Mouse (Mus musculus) forebrain, embryonic 10.5 days (tissue): ENCODE measurements around the gene Ghr. TPM values are rescaled to one million over a fixed set of nuclear protein-coding genes. Genes with fewer than 3 reads are reported as not detected.
A peak's percentile ranks its signal among the peaks of the same experiment; 100 is the strongest.

Experiments used
- DNase-seq: peaks from one replicate; pipeline ENCODE4 v3.0.0-alpha.2; 2017; ENCODE audit warnings: low spot score; ENCODE audit errors: extremely low spot score
- H3K27ac ChIP-seq: fragments of 300-500 bp; sonication (generic); 2 replicates; pipeline ENCODE4 v1.5.1; 2016; ENCODE audit warnings: mild to moderate bottlenecking
- H3K27me3 ChIP-seq: fragments of 300-500 bp; sonication (generic); 2 replicates; pipeline ENCODE4 v1.6.1; 2016; ENCODE audit warnings: mild to moderate bottlenecking; ENCODE audit not compliant: poor library complexity, severe bottlenecking
- H3K36me3 ChIP-seq: fragments of 300-500 bp; sonication (generic); replicated peaks from 2 replicates; pipeline ENCODE4 v1.6.1; 2016; ENCODE audit warnings: mild to moderate bottlenecking, moderate library complexity
- H3K4me1 ChIP-seq: fragments of 300-500 bp; sonication (generic); 2 replicates; pipeline ENCODE4 v1.6.1; 2016
- H3K4me3 ChIP-seq: fragments of 300-500 bp; sonication (generic); 2 replicates; pipeline ENCODE4 v1.5.1; 2016; ENCODE audit warnings: mild to moderate bottlenecking, moderate library complexity
- H3K9me3 ChIP-seq: fragments of 300-500 bp; sonication (generic); 2 replicates; pipeline ENCODE4 v1.6.1; 2016; ENCODE audit warnings: mild to moderate bottlenecking, moderate library complexity
- WGBS: fragments of 180-500 bp; shearing (Covaris S2); methylation state at CpG from one replicate; pipeline ENCODE4 v1.1.7; 2016; 5-methylcytosine and 5-hydroxymethylcytosine counted together
- polyA plus RNA-seq: library from polyadenylated mRNA; unstranded; fragments of >200 nt; fragmentation: Nextera tagmentation; extraction: Ambion mirVana; gene quantifications from 2 replicates; pipeline ENCODE4 v1.2.1, GENCODE M21; 2016

Gene Ghr
- 5.7 and 6.3 TPM in 2 replicates for polyA plus RNA-seq

- Histone ChIP-seq H3K27me3 (no peaks in the 10 kb centered on the region), H3K4me3 (peak within 1 kb of the TSS; percentile 72), H3K9me3 (no peaks in the 10 kb centered on the region), H3K4me1 (peaks cover 7% of the 10 kb centered on the region), H3K36me3 (no peaks in the 10 kb centered on the region), H3K27ac (peak within 1 kb of the TSS; percentile 93)
- peak; percentile 81 for DNase-seq
- under 1% methylated on average over 48 of the region's 52 CpGs for WGBS
These were observed at the start of gene Ghr for GRCm38 (mm10) chr15:3582807-3583636. Gene Ghr (minus strand): TSS chr15:3583492.

- DNase-seq: no peak
- Histone ChIP-seq H3K27me3 (no peaks in the 10 kb centered on the region), H3K36me3 (no peaks in the 10 kb centered on the region), H3K4me3 (no peak overlapping the region), H3K27ac (no peak overlapping the region), H3K9me3 (no peaks in the 10 kb centered on the region), H3K4me1 (no peaks in the 10 kb centered on the region)
These were observed 39.5 kb upstream of the Ghr start for GRCm38 (mm10) chr15:3622746-3623145.

GRCm38 (mm10) chr15:3620368-3620767 is 37.1 kb upstream of the Ghr start:
- no peaks in the 10 kb centered on the region for H3K9me3 ChIP-seq
- no peak overlapping the region for H3K27ac ChIP-seq
- no peaks in the 10 kb centered on the region for H3K27me3 ChIP-seq
- DNase-seq: no peak
- no peak overlapping the region for H3K4me3 ChIP-seq
- H3K36me3 ChIP-seq: no peaks in the 10 kb centered on the region
- no peaks in the 10 kb centered on the region for H3K4me1 ChIP-seq
- 91% methylated on average over 3 of the region's 3 CpGs for WGBS

- H3K9me3 ChIP-seq: no peaks in the 10 kb centered on the region
- H3K27ac ChIP-seq: no peak overlapping the region
- DNase-seq: no peak
- no peaks in the 10 kb centered on the region for H3K27me3 ChIP-seq
- WGBS: 88% methylated on average over 3 of the region's 3 CpGs
- H3K4me1 ChIP-seq: no peaks in the 10 kb centered on the region
- H3K4me3 ChIP-seq: no peak overlapping the region
- H3K36me3 ChIP-seq: no peaks in the 10 kb centered on the region
These were observed 35.0 kb upstream of the Ghr start for GRCm38 (mm10) chr15:3618311-3618710.

- no peaks in the 10 kb centered on the region for H3K27me3 ChIP-seq
- H3K4me1 ChIP-seq: no peaks in the 10 kb centered on the region
- no peak overlapping the region for H3K4me3 ChIP-seq
- H3K36me3 ChIP-seq: no peaks in the 10 kb centered on the region
- H3K27ac ChIP-seq: no peak overlapping the region
- H3K9me3 ChIP-seq: no peaks in the 10 kb centered on the region
- DNase-seq: no peak
These were observed 28.7 kb upstream of the Ghr start for GRCm38 (mm10) chr15:3611961-3612360.

GRCm38 (mm10) chr15:3607951-3608350 is 24.7 kb upstream of the Ghr start:
- Histone ChIP-seq H3K27ac (no peak overlapping the region), H3K4me1 (no peaks in the 10 kb centered on the region), H3K36me3 (no peaks in the 10 kb centered on the region), H3K27me3 (no peaks in the 10 kb centered on the region), H3K4me3 (no peak overlapping the region), H3K9me3 (no peaks in the 10 kb centered on the region)
- 87% methylated on average over 3 of the region's 3 CpGs for WGBS
- no peak for DNase-seq

- WGBS: 95% methylated on average over 2 of the region's 2 CpGs
- no peaks in the 10 kb centered on the region for H3K9me3 ChIP-seq
These were observed 18.8 kb upstream of the Ghr start for GRCm38 (mm10) chr15:3602098-3602486.

GRCm38 (mm10) chr15:3601422-3602097 is 18.3 kb upstream of the Ghr start:
- 79% methylated on average over 4 of the region's 4 CpGs for WGBS
- no peak overlapping the region for H3K4me3 ChIP-seq
- no peak overlapping the region for H3K27ac ChIP-seq
- no peaks in the 10 kb centered on the region for H3K4me1 ChIP-seq
- no peaks in the 10 kb centered on the region for H3K36me3 ChIP-seq
- no peak for DNase-seq
- H3K27me3 ChIP-seq: no peaks in the 10 kb centered on the region
- no peaks in the 10 kb centered on the region for H3K9me3 ChIP-seq

More at GRCm38 (mm10) chr15:3602098-3602486, 18.8 kb upstream of the Ghr start:
- H3K4me1 ChIP-seq: no peaks in the 10 kb centered on the region
- H3K27me3 ChIP-seq: no peaks in the 10 kb centered on the region
- no peak for DNase-seq
- H3K4me3 ChIP-seq: no peak overlapping the region
- no peak overlapping the region for H3K27ac ChIP-seq
- H3K36me3 ChIP-seq: no peaks in the 10 kb centered on the region

- DNase-seq: no peak
These were observed 4.6 kb upstream of the Ghr start for GRCm38 (mm10) chr15:3587879-3588278.

GRCm38 (mm10) chr15:3584361-3584760 is 1.1 kb upstream of the Ghr start:
- no peak for DNase-seq
- Histone ChIP-seq H3K9me3 (no peaks in the 10 kb centered on the region), H3K27ac (no peak overlapping the region), H3K4me1 (peaks cover 7% of the 10 kb centered on the region), H3K27me3 (no peaks in the 10 kb centered on the region), H3K4me3 (no peak overlapping the region), H3K36me3 (no peaks in the 10 kb centered on the region)
- 73% methylated on average over 4 of the region's 4 CpGs for WGBS

More at GRCm38 (mm10) chr15:3587879-3588278, 4.6 kb upstream of the Ghr start:
- Histone ChIP-seq H3K27ac (no peak overlapping the region), H3K4me1 (no peaks in the 10 kb centered on the region), H3K27me3 (no peaks in the 10 kb centered on the region), H3K9me3 (no peaks in the 10 kb centered on the region), H3K4me3 (no peak overlapping the region), H3K36me3 (no peaks in the 10 kb centered on the region)
- WGBS: 80% methylated on average over 2 of the region's 2 CpGs

- Histone ChIP-seq H3K27ac (peak overlapping the region; percentile 75), H3K4me1 (peaks cover 7% of the 10 kb centered on the region)
- WGBS: 8% methylated on average over 34 of the region's 34 CpGs
These were observed 1.2 kb downstream of the Ghr start for GRCm38 (mm10) chr15:3581861-3582806.

GRCm38 (mm10) chr15:3581337-3581736 is 2.0 kb downstream of the Ghr start:
- Histone ChIP-seq H3K36me3 (no peaks in the 10 kb centered on the region), H3K27me3 (no peaks in the 10 kb centered on the region), H3K4me1 (peaks cover 7% of the 10 kb centered on the region), H3K27ac (no peak overlapping the region), H3K4me3 (peak overlapping the region; percentile 72), H3K9me3 (no peaks in the 10 kb centered on the region)
- no peak for DNase-seq
- WGBS: 56% methylated on average over 3 of the region's 3 CpGs

More at GRCm38 (mm10) chr15:3581861-3582806, 1.2 kb downstream of the Ghr start:
- peak; percentile 52 for DNase-seq
- Histone ChIP-seq H3K36me3 (no peaks in the 10 kb centered on the region), H3K4me3 (peak overlapping the region; percentile 72), H3K9me3 (no peaks in the 10 kb centered on the region), H3K27me3 (no peaks in the 10 kb centered on the region)
